Mouse (Mus musculus): ENCODE measurements around the gene Rpl36-ps4. TPM values are rescaled to one million over a fixed set of nuclear protein-coding genes. Genes with fewer than 3 reads are reported as not detected.
"Not testable (repeated sequence)": the region's sequence is repeated elsewhere in the genome, so short reads cannot be mapped to it uniquely, and the experiment has no call there.

Rpl36-ps4 gene
- total RNA-seq, 2 experiments from 2014 or later, result not detected

GRCm38 (mm10) chr17:87918121-87918520 is 2.7 kb upstream of the Rpl36-ps4 start:
- intact Hi-C loops (cut with DNase I), result no loop called here

GRCm38 (mm10) chr17:87934326-87934725 is 13.5 kb downstream of the Rpl36-ps4 start:
- DNase-seq (ENCODE audit: low spot score in 2 of 2), result no peak
- intact Hi-C loops (cut with DNase I), result no loop called here

More at GRCm38 (mm10) chr17:87918121-87918520, 2.7 kb upstream of the Rpl36-ps4 start:
- DNase-seq (ENCODE audit: low spot score in 2 of 2), result peak; percentile 8 to 72

GRCm38 (mm10) chr17:87934736-87935135 is 14.0 kb downstream of the Rpl36-ps4 start:
- no peak for DNase-seq (ENCODE audit: low spot score in 2 of 2)
- intact Hi-C loops (cut with DNase I), result no loop called here

- no peak for DNase-seq (ENCODE audit: low spot score in 2 of 2)
- intact Hi-C loops (cut with DNase I), result no loop called here
These were observed 15.4 kb downstream of the Rpl36-ps4 start for GRCm38 (mm10) chr17:87936156-87936555.

- peak; percentile 80 to 83 for DNase-seq (ENCODE audit: low spot score in 2 of 2)
- intact Hi-C loops (cut with DNase I), result loop anchor here (1.0 to 5.0 kb wide), 4 partner anchors 67 to 347 kb away; partner anchors contain the start of gene Kcnk12
These were observed 28.3 kb downstream of the Rpl36-ps4 start for GRCm38 (mm10) chr17:87948965-87949584.

GRCm38 (mm10) chr17:87954618-87955124 is 33.9 kb downstream of the Rpl36-ps4 start:
- DNase-seq (ENCODE audit: low spot score in 2 of 2); intact Hi-C loops (cut with DNase I): not testable (repeated sequence)

GRCm38 (mm10) chr17:87957096-87957840 is 36.5 kb downstream of the Rpl36-ps4 start:
- intact Hi-C loops (cut with DNase I), result no loop called here
- no peak for DNase-seq (ENCODE audit: low spot score in 2 of 2)

- no peak for DNase-seq (ENCODE audit: low spot score in 2 of 2)
- intact Hi-C loops (cut with DNase I), result no loop called here
These were observed 37.5 kb downstream of the Rpl36-ps4 start for GRCm38 (mm10) chr17:87958283-87958682.

- intact Hi-C loops (cut with DNase I), result not testable (repeated sequence)
These were observed 38.6 kb downstream of the Rpl36-ps4 start for GRCm38 (mm10) chr17:87959406-87959805.

GRCm38 (mm10) chr17:87959931-87960330 is 39.2 kb downstream of the Rpl36-ps4 start:
- DNase-seq (ENCODE audit: low spot score in 2 of 2); intact Hi-C loops (cut with DNase I): not testable (repeated sequence)

More at GRCm38 (mm10) chr17:87959406-87959805, 38.6 kb downstream of the Rpl36-ps4 start:
- DNase-seq (ENCODE audit: low spot score in 2 of 2), result not testable (repeated sequence)

- intact Hi-C loops (cut with DNase I), result no loop called here
- no peak for DNase-seq (ENCODE audit: low spot score in 2 of 2)
These were observed 42.6 kb downstream of the Rpl36-ps4 start for GRCm38 (mm10) chr17:87963081-87964075.

- DNase-seq (ENCODE audit: low spot score in 2 of 2); intact Hi-C loops (cut with DNase I): not testable (repeated sequence)
These were observed 47.7 kb downstream of the Rpl36-ps4 start for GRCm38 (mm10) chr17:87968483-87968926.

Other genes with a start within 250 kb of the Rpl36-ps4 start
- 10 to 100 TPM; 27.2 to 29.1 TPM for gene Msh2, start 248.6 kb upstream of the Rpl36-ps4 start, total RNA-seq (2021)
- 10 to 100 TPM; 29.0 to 31.2 TPM for gene Kcnk12, start 123.0 kb upstream of the Rpl36-ps4 start, total RNA-seq (2021)
- gene Msh6, start 54.1 kb downstream of the Rpl36-ps4 start, total RNA-seq (2021), result 10 to 100 TPM; 12.9 to 14.4 TPM
- 100 to 1,000 TPM; 118 to 119 TPM for gene Fbxo11, start 144.3 kb downstream of the Rpl36-ps4 start, total RNA-seq (2021)